Mouse (Mus musculus) kidney, adult 2 months (tissue): ENCODE measurements at regions not wholly inside any gene's neighbourhood (a gene's known extent, or its start where the extent isn't known, plus 50 kb on each side); places are given as distances from the start of the nearest gene placed in this dataset.

ENCODE experiments used
- DNase-seq: peaks from one replicate; pipeline ENCODE4 v3.0.0; 2021
- H3K27ac ChIP-seq: fragments of 200-500 bp; 2 replicates; pipeline ENCODE4 v1.5.1; 2012; ENCODE audit warnings: low read depth, low read length, control low read depth, inconsistent platforms; ENCODE audit not compliant: insufficient read depth
- H3K27me3 ChIP-seq: fragments of 200-500 bp; replicated peaks from 2 replicates; pipeline ENCODE4 v1.6.1; 2012; ENCODE audit warnings: mild to moderate bottlenecking, moderate library complexity, low read length, inconsistent platforms; ENCODE audit not compliant: control insufficient read depth, insufficient read depth
- H3K36me3 ChIP-seq: fragments of 200-500 bp; 2 replicates; pipeline ENCODE4 v1.6.1; 2012; ENCODE audit warnings: mild to moderate bottlenecking, moderate library complexity, low read length, inconsistent platforms; ENCODE audit not compliant: control insufficient read depth, insufficient read depth
- H3K4me1 ChIP-seq: fragments of 200-500 bp; 2 replicates; pipeline ENCODE4 v1.6.1; 2011; ENCODE audit warnings: low read length; ENCODE audit not compliant: control insufficient read depth, insufficient read depth
- H3K4me3 ChIP-seq: fragments of 200-500 bp; 2 replicates; pipeline ENCODE4 v1.5.1; 2011; ENCODE audit warnings: mild to moderate bottlenecking, low read depth, low read length, control low read depth; ENCODE audit not compliant: insufficient read depth
- CTCF ChIP-seq: fragments of 200-500 bp; conservative IDR thresholded peaks from 2 replicates; pipeline ENCODE4 v1.5.1; 2011; ENCODE audit warnings: low read depth, mild to moderate bottlenecking, control low read depth, low read length, moderate library complexity, mixed read lengths; ENCODE audit not compliant: insufficient read depth, insufficient read length
- POLR2A ChIP-seq: fragments of 200-500 bp; IDR thresholded peaks from one replicate; pipeline ENCODE4 v1.6.1; 2011; ENCODE audit warnings: low read depth, low read length, control low read depth
- WGBS: fragments of 180-500 bp; shearing (Covaris S2); methylation state at CpG from one replicate; pipeline ENCODE4 v1.1.7; 2018; 5-methylcytosine and 5-hydroxymethylcytosine counted together

DNA sequence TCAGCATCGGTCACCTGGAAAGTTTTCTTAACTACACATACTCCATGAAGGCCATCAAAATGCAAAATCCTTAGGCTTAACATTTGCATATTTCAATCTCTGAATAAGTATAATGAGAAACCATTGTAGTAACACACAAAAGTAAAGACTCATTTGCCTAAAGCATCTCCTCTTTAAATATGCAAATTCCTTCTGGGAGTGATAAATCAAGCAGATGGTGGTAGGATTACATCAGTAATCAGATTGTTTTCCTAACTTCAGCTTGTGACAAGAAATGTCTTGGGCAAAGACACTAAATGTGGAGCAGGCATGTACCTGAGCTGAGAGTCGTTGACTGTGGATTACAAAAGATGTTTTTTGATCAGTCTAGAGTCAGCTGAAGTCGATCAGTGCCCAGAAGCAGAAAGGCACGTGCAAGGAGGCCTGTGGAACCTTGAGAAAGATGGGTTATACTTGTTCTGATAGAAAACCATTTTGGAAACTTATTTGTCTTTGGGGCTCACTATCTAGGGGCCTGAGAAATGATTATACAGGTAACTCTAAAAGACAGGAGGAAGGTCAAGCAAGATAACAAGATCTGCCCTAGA is 615.5 kb upstream of the A1bg start:
- TF ChIP-seq POLR2A = no peak
- TF ChIP-seq CTCF = no peak
- WGBS = 77% methylated on average over 4 of the region's 4 CpGs

DNA sequence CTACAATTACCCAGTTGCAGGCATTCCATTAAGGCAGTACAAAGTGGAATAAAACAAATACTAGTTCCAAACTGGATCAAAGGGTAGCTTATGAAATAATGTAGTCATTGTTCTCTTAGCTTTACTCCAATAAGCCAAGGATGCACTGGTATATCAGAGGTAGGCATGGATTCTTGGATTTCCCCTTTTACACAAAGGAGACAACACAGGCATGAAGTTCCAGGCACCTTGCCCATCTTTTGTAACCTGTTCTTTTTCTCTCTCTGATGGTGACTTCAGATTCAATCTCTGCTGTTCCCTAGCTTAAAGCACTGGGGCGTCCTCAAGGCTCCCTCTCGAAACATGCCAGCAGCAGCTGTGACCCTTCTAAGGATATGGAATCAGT is 613.5 kb upstream of the A1bg start:
- WGBS = 84% methylated on average over 2 of the region's 2 CpGs

More for the DNA sequence above, 615.5 kb upstream of the A1bg start:
- Histone ChIP-seq H3K27ac (no peak overlapping the region), H3K36me3 (no peaks in the 10 kb centered on the region), H3K4me3 (no peak overlapping the region), H3K4me1 (no peaks in the 10 kb centered on the region), H3K27me3 (no peaks in the 10 kb centered on the region; the same call in 1 of the 2 replicates)
- no peak for DNase-seq

DNA sequence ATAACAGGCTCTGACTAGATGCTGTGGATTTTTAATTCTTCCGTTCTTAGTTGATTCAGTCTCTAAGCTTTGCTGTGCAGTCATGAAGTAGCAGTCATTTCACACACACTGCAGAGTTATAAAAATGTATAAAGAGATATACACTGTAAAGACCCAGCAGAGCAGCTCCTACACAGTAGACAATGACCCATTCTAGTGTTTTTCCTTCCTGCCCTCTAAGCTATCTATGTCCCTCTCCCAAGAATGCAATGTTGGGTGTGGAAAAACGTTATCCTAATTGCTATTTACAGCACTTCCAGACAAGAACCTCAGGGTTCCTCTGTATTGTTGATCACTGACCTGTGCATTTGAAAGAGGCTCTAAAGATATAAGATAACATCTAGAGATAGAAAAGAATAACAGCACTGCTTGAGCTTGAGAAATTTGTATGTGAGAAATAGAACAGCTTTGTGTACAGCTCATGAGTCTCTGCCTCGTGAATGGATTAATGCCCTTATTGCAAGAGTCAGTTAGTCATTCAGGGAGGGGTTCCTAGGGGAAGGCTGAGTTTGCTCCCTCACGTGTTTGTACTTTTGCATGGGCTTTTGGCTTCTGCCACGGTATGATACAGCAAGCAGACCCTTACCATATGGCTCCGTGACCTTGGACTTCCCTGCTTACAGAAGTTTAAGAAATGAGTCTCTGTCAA is 613.0 kb upstream of the A1bg start:
- 49% methylated on average over 6 of the region's 6 CpGs for WGBS
- Histone ChIP-seq H3K4me3 (no peak overlapping the region), H3K36me3 (no peaks in the 10 kb centered on the region), H3K27ac (no peak overlapping the region), H3K27me3 (no peaks in the 10 kb centered on the region; the same call in 1 of the 2 replicates), H3K4me1 (no peaks in the 10 kb centered on the region)
- no peak for DNase-seq
- no peak for TF ChIP-seq POLR2A
- no peak for TF ChIP-seq CTCF

More for the DNA sequence above, 613.5 kb upstream of the A1bg start:
- H3K27me3 ChIP-seq = no peaks in the 10 kb centered on the region; the same call in 1 of the 2 replicates
- no peak overlapping the region for H3K4me3 ChIP-seq
- TF ChIP-seq POLR2A (no peak), CTCF (no peak)
- no peak overlapping the region for H3K27ac ChIP-seq
- no peaks in the 10 kb centered on the region for H3K4me1 ChIP-seq
- no peak for DNase-seq
- no peaks in the 10 kb centered on the region for H3K36me3 ChIP-seq

DNA sequence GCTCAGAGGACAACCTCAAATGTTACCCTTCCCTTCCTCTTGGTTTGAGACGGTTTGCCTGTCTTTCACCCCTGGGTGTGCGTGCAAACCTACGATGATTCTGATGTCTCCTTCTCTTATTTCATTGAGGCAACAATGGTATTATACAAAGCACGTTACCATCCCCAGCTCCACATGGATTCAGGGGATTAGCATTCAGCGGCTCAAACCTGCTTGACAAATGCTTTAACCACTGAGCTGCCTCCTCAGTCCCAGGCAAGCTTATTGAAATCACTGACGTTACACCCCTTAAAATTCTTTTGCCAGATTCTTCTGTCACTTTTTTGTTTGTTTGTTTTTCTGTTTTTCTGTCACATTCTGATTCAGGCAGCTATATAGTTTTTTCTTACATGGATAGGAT is 612.4 kb upstream of the A1bg start:
- no peak overlapping the region for H3K4me3 ChIP-seq
- H3K4me1 ChIP-seq = no peaks in the 10 kb centered on the region
- H3K27me3 ChIP-seq = no peaks in the 10 kb centered on the region; the same call in 1 of the 2 replicates
- no peak for DNase-seq
- 81% methylated on average over 6 of the region's 6 CpGs for WGBS
- TF ChIP-seq POLR2A (no peak), CTCF (no peak)
- H3K27ac ChIP-seq = no peak overlapping the region
- no peaks in the 10 kb centered on the region for H3K36me3 ChIP-seq

DNA sequence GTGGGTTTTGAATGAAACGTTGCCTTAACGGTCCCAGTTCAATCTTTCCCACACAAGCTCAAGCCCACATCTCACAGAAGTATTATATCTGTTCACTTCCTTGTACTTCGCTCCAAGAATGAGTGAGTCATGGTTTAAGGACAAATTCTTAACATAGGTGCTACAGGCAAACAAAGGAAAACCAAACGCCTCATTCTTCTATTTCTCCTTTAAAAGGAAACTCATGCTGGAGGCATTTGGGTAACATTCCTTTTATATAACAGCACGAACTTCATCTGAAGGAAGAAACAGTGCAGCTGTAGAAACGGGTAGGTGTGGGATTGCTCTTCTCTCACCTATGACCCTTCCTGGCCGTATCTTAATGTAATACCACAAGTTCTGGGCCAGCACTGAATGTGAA is 610.0 kb upstream of the A1bg start:
- H3K4me1 ChIP-seq = no peaks in the 10 kb centered on the region
- no peaks in the 10 kb centered on the region for H3K36me3 ChIP-seq
- no peak overlapping the region for H3K27ac ChIP-seq
- no peak for DNase-seq
- TF ChIP-seq POLR2A = no peak
- no peak for TF ChIP-seq CTCF
- no peaks in the 10 kb centered on the region; the same call in 1 of the 2 replicates for H3K27me3 ChIP-seq
- 76% methylated on average over 7 of the region's 7 CpGs for whole genome bisulfite sequencing
- H3K4me3 ChIP-seq = no peak overlapping the region

DNA sequence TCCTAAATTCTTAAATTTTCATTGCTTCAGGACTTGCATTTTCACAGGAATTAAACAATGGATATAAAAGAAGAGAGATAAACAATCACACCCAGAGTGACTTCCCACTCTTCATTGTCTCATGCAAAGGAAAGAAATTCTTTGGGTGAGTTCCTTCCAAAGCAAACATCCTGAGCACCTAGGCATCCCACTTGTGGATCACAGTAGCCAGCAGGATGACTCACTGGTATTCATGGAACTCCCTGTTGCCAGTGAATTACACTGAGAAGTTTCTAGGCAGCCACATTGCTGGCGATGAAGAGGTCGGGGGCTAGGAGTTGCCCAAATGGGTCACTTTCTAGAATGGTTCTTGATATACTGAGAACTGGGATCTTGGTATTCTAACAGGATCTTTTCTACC is 609.2 kb upstream of the A1bg start:
- Histone ChIP-seq H3K4me3 (no peak overlapping the region), H3K27me3 (no peaks in the 10 kb centered on the region), H3K4me1 (no peaks in the 10 kb centered on the region), H3K27ac (no peak overlapping the region), H3K36me3 (no peaks in the 10 kb centered on the region)
- no peak for DNase-seq
- 77% methylated on average over 2 of the region's 2 CpGs for WGBS
- TF ChIP-seq CTCF = no peak
- TF ChIP-seq POLR2A = no peak

DNA sequence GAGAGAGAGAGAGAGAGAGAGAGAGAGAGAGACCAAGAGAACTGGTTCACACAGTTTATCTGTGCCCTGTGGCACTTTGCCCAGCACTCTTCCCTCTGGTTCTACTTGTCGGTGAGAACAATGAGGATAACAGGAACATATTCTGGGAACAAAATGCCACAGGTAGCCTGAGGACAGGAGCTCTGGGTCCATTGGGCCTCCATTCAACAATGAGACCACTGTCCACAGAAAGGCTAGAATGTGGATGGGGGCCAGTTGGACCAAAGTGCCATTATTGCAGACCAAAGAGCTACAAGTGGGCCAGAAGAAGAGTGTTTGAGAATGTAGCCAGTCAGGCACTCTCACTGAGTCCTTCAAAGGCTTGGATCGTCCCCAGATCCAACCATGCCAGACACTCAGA is 600.2 kb upstream of the A1bg start:
- H3K36me3 ChIP-seq = no peaks in the 10 kb centered on the region
- no peak overlapping the region for H3K4me3 ChIP-seq
- no peaks in the 10 kb centered on the region for H3K27me3 ChIP-seq
- no peak for DNase-seq
- no peak overlapping the region for H3K27ac ChIP-seq
- TF ChIP-seq CTCF = no peak
- no peak for TF ChIP-seq POLR2A
- 76% methylated on average over 2 of the region's 2 CpGs for WGBS
- H3K4me1 ChIP-seq = no peaks in the 10 kb centered on the region
